Mouse (Mus musculus): ENCODE measurements at regions not wholly inside any gene's neighbourhood (a gene's known extent, or its start where the extent isn't known, plus 50 kb on each side); places are given as distances from the start of the nearest gene placed in this dataset.

DNA sequence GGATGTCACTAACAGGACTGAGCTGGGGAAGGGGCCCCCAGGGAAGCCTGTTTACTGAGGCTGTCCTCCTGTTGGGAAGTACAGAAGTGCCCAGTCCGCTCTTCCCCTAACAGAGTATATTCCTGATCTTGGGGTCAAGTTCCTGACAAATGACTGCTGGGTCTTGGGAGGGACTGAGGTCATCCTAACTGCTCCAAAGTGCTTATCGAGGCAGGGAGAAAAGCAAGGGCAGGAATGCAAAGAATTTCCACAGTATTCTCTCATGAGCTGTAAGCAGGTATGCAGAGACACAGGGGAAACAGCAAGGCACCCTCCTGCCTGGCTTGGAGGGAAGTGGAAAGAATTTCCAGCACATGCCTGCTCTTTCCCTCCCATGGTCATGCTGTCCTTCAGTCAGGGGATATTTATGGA, 107.9 kb downstream of the Oma1 start:
- no peaks in the 10 kb centered on the region for H3K4me1 ChIP-seq
- 30% methylated on average over 2 of the region's 2 CpGs for WGBS
- H3K4me2 ChIP-seq = no peak overlapping the region
- H3K9ac ChIP-seq = no peak overlapping the region
- no peak overlapping the region for H3K4me3 ChIP-seq
- H3K27me3 ChIP-seq = no peaks in the 10 kb centered on the region
- no peak overlapping the region for H3K27ac ChIP-seq
- ATAC-seq (ENCODE audit: insufficient number of reproducible peaks, low FRiP score, low TSS enrichment, low read depth) = no peak
- H3K9me3 ChIP-seq = no peaks in the 10 kb centered on the region
- H3K36me3 ChIP-seq = no peaks in the 10 kb centered on the region

DNA sequence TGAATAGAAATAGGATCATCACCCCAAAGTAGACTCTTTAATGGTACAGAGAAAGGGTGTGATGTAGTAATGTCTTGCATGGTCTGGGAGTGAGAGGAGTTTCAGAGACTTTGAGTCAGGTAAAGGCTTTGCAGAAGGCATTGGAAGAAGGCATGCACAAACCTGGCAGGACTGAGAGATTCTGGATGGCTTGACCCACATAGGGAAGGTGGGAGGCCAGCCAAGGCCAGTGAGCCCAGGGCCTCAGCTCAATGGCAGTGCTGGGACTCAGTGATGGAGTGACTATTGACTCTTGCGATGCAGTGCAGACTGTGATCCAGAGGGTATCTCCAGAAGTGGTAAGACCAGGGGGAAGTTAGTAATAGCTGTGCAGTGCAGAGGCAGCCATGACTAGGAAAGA, 127.8 kb downstream of the Oma1 start:
- no peaks in the 10 kb centered on the region for H3K36me3 ChIP-seq
- no peak overlapping the region for H3K27ac ChIP-seq
- H3K27me3 ChIP-seq = no peaks in the 10 kb centered on the region
- H3K4me1 ChIP-seq = no peaks in the 10 kb centered on the region
- ATAC-seq (ENCODE audit: insufficient number of reproducible peaks, low FRiP score, low TSS enrichment, low read depth) = no peak
- 92% methylated on average over 1 of the region's 1 CpGs for WGBS
- no peak overlapping the region for H3K4me3 ChIP-seq
- H3K9ac ChIP-seq = no peak overlapping the region
- H3K9me3 ChIP-seq = no peaks in the 10 kb centered on the region
- no peak overlapping the region for H3K4me2 ChIP-seq

DNA sequence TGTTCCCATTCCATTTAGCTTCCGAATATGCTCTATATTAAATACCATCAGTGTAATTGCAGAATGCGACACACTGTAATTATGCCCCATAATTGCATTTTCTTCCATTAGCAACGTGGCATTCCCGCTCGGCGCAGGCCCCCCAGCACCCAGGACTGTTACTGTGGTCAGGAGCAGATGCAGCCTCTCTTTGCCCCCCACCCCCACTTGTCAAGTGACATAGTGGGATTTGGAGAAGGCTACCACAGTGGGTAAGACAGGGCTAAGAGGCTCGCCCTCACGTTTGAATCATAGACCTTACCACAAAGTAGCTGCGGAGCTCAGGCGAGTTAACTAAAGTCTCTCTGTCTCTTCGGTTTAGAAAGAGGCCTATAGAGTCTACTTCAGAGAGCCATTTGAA, 128.3 kb downstream of the Oma1 start:
- Histone ChIP-seq H3K9ac (no peak overlapping the region), H3K4me3 (no peak overlapping the region), H3K27ac (no peak overlapping the region), H3K4me2 (no peak overlapping the region), H3K27me3 (no peaks in the 10 kb centered on the region), H3K4me1 (no peaks in the 10 kb centered on the region), H3K9me3 (no peaks in the 10 kb centered on the region), H3K36me3 (no peaks in the 10 kb centered on the region)
- ATAC-seq (ENCODE audit: insufficient number of reproducible peaks, low FRiP score, low TSS enrichment, low read depth) = no peak
- 83% methylated on average over 11 of the region's 11 CpGs for WGBS

DNA sequence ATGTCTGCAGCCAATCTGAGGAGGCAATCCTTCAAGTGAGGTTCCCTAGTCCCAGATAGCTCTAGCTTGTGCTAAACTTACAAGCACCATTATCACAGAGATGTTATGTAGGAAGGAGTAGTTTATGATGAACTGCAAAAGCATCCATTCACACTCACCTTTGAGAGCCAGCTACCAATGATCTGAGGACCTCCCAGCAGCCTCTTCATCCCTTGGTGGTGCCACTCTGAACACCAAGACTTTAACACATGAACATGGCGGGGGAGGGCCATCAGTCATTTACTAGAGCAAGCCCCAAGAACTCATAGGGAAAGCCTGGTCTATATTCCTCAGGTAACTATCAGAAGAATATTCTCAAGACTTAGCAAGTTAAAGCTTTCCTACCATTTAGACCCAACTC, 135.7 kb downstream of the Oma1 start:
- Histone ChIP-seq H3K4me1 (no peaks in the 10 kb centered on the region), H3K36me3 (no peaks in the 10 kb centered on the region), H3K9ac (no peak overlapping the region), H3K4me2 (no peak overlapping the region), H3K4me3 (no peak overlapping the region), H3K9me3 (no peaks in the 10 kb centered on the region), H3K27me3 (no peaks in the 10 kb centered on the region), H3K27ac (no peak overlapping the region)
- WGBS = 94% methylated on average over 1 of the region's 1 CpGs
- no peak for ATAC-seq (ENCODE audit: insufficient number of reproducible peaks, low FRiP score, low TSS enrichment, low read depth)

DNA sequence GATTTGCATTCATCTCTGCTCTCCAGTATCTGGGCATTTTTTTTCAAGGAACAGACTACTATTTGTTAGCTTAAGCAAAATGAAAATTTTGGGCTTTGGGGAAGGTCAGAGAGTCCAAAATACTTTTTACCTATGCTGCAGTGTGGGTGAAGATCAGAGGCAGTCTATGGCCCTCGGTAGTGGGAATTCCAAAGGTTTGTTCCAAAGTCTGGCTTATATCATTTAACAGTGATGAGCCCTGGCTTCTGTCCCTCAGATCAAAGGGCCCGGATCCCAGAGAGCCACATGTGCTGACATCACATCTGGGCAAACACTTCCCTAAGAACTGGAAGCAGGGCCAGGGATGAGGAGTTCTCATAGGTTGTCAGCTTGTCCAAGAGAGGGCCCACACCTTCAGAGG, 136.5 kb downstream of the Oma1 start:
- no peaks in the 10 kb centered on the region for H3K27me3 ChIP-seq
- H3K9me3 ChIP-seq = no peaks in the 10 kb centered on the region
- no peak overlapping the region for H3K27ac ChIP-seq
- no peaks in the 10 kb centered on the region for H3K4me1 ChIP-seq
- no peak for ATAC-seq (ENCODE audit: insufficient number of reproducible peaks, low FRiP score, low TSS enrichment, low read depth)
- no peak overlapping the region for H3K4me3 ChIP-seq
- H3K4me2 ChIP-seq = no peak overlapping the region
- H3K9ac ChIP-seq = no peak overlapping the region
- H3K36me3 ChIP-seq = no peaks in the 10 kb centered on the region
- WGBS = 53% methylated on average over 2 of the region's 2 CpGs

DNA sequence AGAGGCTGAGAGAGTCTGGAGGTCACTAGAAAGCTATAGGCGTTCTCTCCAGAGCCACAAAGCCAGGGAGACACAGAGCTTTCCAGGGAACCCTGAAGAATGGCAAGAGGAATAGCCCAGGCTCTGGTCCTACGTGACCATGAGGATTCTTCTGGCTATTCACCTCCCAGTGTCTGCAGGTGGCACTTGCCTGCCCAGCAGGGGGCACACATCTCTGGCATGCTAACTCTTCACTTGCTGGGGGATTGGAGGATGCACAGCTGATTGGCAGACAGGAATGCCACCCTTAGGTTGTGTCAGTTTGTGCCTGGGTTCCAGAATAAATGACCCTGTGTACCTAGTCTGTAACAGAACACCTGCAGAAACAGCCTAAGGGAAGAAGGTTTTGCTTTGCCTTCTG, 141.8 kb downstream of the Oma1 start:
- no peaks in the 10 kb centered on the region for H3K9me3 ChIP-seq
- H3K9ac ChIP-seq = no peak overlapping the region
- ATAC-seq (ENCODE audit: insufficient number of reproducible peaks, low FRiP score, low TSS enrichment, low read depth) = no peak
- no peaks in the 10 kb centered on the region for H3K4me1 ChIP-seq
- no peaks in the 10 kb centered on the region for H3K36me3 ChIP-seq
- no peak overlapping the region for H3K4me2 ChIP-seq
- no peak overlapping the region for H3K4me3 ChIP-seq
- no peak overlapping the region for H3K27ac ChIP-seq
- WGBS = 66% methylated on average over 2 of the region's 2 CpGs
- H3K27me3 ChIP-seq = no peaks in the 10 kb centered on the region

DNA sequence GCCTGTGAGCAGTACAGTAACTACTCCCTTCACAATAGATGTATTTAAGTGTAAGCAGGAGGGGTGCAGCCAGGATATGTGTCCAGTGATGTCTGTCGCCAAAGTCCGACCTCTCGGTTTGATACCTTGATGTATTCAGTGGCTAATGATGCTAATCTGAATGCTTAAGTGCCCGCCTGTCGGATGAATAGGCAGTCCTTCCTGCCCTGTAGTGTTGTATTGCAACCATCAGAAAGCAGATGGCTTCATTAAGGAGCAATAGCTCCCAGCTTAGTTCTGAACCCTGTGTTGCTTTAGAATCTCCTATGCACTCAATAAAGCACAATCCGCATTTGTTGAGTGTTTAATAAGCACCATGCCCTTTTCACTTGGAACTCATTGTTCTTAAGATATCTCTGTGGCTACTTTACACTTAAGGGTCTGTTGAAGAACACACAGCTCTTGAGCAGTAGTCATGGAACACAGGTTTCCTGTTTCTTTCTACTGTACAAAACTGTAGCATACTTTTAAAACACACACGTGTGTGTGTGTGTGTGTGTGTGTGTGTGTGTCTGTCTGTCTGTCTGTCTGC, 152.5 kb downstream of the Oma1 start:
- Histone ChIP-seq H3K4me2 (no peak overlapping the region), H3K27me3 (no peaks in the 10 kb centered on the region), H3K4me3 (no peak overlapping the region), H3K9me3 (no peaks in the 10 kb centered on the region), H3K27ac (no peak overlapping the region), H3K36me3 (no peaks in the 10 kb centered on the region), H3K4me1 (no peaks in the 10 kb centered on the region), H3K9ac (no peak overlapping the region)
- WGBS = 80% methylated on average over 7 of the region's 7 CpGs
- no peak for ATAC-seq (ENCODE audit: insufficient number of reproducible peaks, low FRiP score, low TSS enrichment, low read depth)

DNA sequence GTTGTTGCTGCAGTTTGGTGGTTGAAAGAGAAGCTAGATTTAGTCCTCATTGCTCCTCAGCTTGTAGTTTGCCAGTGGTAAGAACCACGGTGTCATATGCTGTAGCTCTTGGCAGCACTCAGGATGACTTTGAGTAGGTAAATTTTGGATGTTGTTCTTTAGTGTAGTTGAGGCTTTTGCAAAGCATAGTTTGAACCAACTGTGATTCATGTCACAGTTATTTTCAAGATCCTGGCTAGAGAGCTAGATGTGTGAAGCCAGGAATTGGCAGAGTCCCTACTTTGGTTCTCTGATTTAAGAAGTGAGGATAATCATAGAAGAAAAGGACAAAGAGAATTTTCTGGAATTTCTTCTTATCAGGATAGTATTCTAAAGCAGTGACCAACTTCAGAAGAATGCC, 143.6 kb upstream of the Dab1 start:
- 83% methylated on average over 1 of the region's 1 CpGs for WGBS
- no peak overlapping the region for H3K4me2 ChIP-seq

DNA sequence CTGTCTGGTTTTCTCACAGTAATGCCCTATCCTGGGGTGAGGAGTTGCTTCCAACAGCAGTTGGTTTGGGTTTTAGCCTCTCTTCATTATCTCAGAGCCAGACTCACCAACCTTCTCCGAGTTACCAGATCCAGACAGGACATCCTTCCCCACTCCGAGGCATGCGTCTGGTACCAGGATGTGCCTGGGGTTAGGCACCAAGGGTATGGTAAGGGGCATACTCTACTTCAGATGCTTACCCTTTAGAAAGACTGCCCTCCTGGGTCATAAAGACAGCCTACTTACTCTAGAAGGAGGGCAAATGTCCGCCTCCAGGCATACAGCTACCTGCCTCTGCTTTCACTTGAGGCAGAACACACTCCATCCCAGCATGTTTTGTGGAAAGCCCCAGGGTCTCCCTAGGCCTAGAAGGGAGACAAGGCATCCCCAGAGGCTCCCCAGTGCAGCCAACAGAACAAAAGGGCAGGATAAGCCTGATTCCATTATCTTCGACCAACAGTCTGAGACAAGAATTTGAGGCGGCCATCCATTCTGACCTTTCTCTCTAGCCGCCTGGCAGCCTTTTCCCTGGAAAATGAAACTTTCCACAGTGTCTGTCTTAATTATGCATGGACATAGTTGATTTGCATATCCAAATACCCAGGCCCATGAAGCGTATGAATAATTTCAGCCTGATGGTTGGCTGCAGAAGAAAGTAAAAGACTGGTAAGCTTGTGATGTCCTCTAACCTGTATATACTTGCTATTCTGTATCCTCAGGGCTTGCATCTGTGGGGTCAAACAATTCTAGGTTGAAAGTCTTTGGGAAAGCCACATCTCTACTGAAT, 132.8 kb upstream of the Dab1 start:
- H3K4me2 ChIP-seq = no peak overlapping the region
- H3K4me1 ChIP-seq = no peaks in the 10 kb centered on the region
- H3K27me3 ChIP-seq = no peaks in the 10 kb centered on the region
- no peak overlapping the region for H3K4me3 ChIP-seq
- ATAC-seq (ENCODE audit: insufficient number of reproducible peaks, low FRiP score, low TSS enrichment, low read depth) = no peak
- no peaks in the 10 kb centered on the region for H3K9me3 ChIP-seq
- no peaks in the 10 kb centered on the region for H3K36me3 ChIP-seq
- no peak overlapping the region for H3K27ac ChIP-seq
- no peak overlapping the region for H3K9ac ChIP-seq
- 81% methylated on average over 8 of the region's 8 CpGs for WGBS

More for the DNA sequence above, 143.6 kb upstream of the Dab1 start:
- Histone ChIP-seq H3K4me1 (no peaks in the 10 kb centered on the region), H3K27me3 (no peaks in the 10 kb centered on the region), H3K4me3 (no peak overlapping the region), H3K9me3 (no peaks in the 10 kb centered on the region), H3K9ac (no peak overlapping the region), H3K27ac (no peak overlapping the region), H3K36me3 (no peaks in the 10 kb centered on the region)
- ATAC-seq (ENCODE audit: insufficient number of reproducible peaks, low FRiP score, low TSS enrichment, low read depth) = no peak

DNA sequence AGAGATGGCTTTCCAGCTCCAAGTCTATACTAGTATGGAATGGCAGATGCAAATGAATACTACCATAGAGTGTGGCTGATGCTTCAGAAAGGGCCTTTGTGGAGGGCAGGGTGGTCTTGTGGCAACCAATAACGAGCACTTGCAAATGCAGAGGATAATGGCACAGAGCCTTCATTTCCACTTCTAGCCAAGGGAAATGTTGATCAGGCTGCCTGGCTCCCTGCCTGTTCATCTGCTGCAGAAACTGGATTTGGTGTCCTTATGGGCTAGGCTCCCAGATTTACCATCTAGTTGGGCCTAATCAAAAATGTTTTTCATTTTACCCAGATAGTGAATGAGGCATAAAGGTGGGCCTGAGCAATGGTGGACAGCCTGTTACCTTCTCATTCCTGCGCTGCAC, 110.7 kb upstream of the Dab1 start:
- no peak overlapping the region for H3K4me3 ChIP-seq
- no peaks in the 10 kb centered on the region for H3K27me3 ChIP-seq
- 70% methylated on average over 2 of the region's 2 CpGs for WGBS
- H3K9me3 ChIP-seq = no peaks in the 10 kb centered on the region
- no peak for ATAC-seq (ENCODE audit: insufficient number of reproducible peaks, low FRiP score, low TSS enrichment, low read depth)
- H3K36me3 ChIP-seq = no peaks in the 10 kb centered on the region
- H3K9ac ChIP-seq = no peak overlapping the region
- no peaks in the 10 kb centered on the region for H3K4me1 ChIP-seq
- no peak overlapping the region for H3K27ac ChIP-seq
- no peak overlapping the region for H3K4me2 ChIP-seq

DNA sequence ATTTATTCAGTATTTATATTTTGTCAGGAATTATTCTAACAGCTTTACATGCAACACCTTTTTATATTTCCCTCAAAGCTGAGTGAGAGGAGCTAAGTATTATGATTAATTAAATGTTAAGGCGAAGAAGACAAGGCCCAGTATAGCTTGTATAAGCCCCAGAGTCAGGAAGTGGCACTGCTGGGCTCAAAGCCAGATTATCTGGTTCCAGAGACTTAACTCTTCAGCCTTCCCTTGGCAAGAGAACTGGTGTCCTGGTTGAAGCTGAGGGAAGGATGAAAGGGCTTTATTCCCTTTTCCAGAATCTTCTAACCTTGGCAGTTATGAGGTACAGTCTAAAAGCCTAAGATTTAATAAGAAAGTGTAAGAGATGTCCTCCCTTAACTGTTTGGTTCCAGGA, 106.3 kb upstream of the Dab1 start:
- H3K4me3 ChIP-seq = no peak overlapping the region

DNA sequence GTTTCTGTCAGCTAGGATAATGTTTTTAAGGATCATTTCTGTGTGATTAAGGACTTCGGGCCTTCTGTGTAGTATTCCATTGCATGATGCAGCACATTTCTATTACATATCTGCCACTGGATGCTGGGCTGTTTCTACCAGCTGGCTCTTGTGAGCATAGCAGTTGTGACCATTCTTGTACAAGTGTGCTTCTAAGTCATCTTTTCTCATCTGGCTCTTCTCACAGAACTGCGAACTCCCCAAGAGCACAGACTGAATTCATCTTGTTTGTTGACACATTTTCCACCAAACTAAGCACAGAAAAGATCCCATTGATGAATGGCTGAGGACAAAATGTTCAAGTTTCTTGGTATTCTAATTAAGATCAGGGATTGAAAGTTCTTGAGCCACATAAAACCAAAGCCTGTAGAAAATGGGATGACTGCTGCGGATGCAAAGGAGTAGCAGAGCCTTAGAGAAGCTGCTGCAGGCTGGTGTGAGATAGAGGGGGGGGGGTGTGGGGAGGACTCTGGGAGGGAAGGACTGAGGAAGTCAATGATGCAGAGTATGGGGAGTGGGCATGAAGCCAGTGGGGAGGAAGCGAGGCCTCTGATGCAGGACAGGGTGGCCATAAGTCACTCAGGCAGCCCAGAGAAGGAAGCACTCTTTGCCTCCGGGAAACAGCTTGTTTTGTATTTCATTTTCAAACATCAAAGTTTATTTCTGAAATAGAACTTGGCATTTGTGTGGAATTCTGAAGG, 97.1 kb upstream of the Dab1 start:
- H3K9ac ChIP-seq = no peak overlapping the region
- no peaks in the 10 kb centered on the region for H3K9me3 ChIP-seq
- no peak for ATAC-seq (ENCODE audit: insufficient number of reproducible peaks, low FRiP score, low TSS enrichment, low read depth)
- 68% methylated on average over 5 of the region's 5 CpGs for WGBS
- no peak overlapping the region for H3K4me3 ChIP-seq
- no peak overlapping the region for H3K4me2 ChIP-seq
- H3K27ac ChIP-seq = no peak overlapping the region
- no peaks in the 10 kb centered on the region for H3K36me3 ChIP-seq
- H3K4me1 ChIP-seq = no peaks in the 10 kb centered on the region
- no peaks in the 10 kb centered on the region for H3K27me3 ChIP-seq

More for the DNA sequence above, 106.3 kb upstream of the Dab1 start:
- no peaks in the 10 kb centered on the region for H3K27me3 ChIP-seq
- H3K4me2 ChIP-seq = no peak overlapping the region
- no peaks in the 10 kb centered on the region for H3K9me3 ChIP-seq
- H3K36me3 ChIP-seq = no peaks in the 10 kb centered on the region
- H3K9ac ChIP-seq = no peak overlapping the region
- WGBS = 56% methylated on average over 1 of the region's 1 CpGs
- H3K27ac ChIP-seq = no peak overlapping the region
- H3K4me1 ChIP-seq = no peaks in the 10 kb centered on the region
- no peak for ATAC-seq (ENCODE audit: insufficient number of reproducible peaks, low FRiP score, low TSS enrichment, low read depth)

Data from limb, embryonic 15.5 days (tissue).